Mouse (Mus musculus) embryonic fibroblast, embryonic 13.5 days (primary cell): ENCODE results near the gene Tbc1d14. TPM values are rescaled to one million over a fixed set of nuclear protein-coding genes. Genes with fewer than 3 reads are reported as not detected.

Source experiments
- H3K27ac ChIP-seq: 2 replicates; pipeline ENCODE4 v1.5.1; 2012; ENCODE audit warnings: low read length, control low read depth, inconsistent platforms; ENCODE audit not compliant: insufficient read depth
- H3K4me1 ChIP-seq: 2 replicates; pipeline ENCODE4 v1.6.1; 2011; ENCODE audit warnings: low read length; ENCODE audit not compliant: control insufficient read depth, insufficient read depth
- H3K4me3 ChIP-seq: 2 replicates; pipeline ENCODE4 v1.5.1; 2011; ENCODE audit warnings: mild to moderate bottlenecking, control low read depth, low read length; ENCODE audit not compliant: insufficient read depth
- CTCF ChIP-seq: IDR thresholded peaks from 2 replicates; pipeline ENCODE4 v1.5.1; 2011; ENCODE audit warnings: mild to moderate bottlenecking, control low read depth, low read length, moderate library complexity, borderline replicate concordance; ENCODE audit not compliant: insufficient read depth
- POLR2A ChIP-seq: IDR thresholded peaks from 2 replicates; pipeline ENCODE4 v1.6.1; 2011; ENCODE audit warnings: low read depth, mild to moderate bottlenecking, control low read depth, low read length, moderate library complexity
- polyA plus RNA-seq: library from polyadenylated mRNA; stranded (reverse); fragments of >200 nt; gene quantifications from 2 replicates; pipeline ENCODE4 v1.2.4, GENCODE M21; 2011; ENCODE audit warnings: low read depth; ENCODE audit not compliant: missing spikeins, insufficient read length

Tbc1d14 gene
- polyA plus RNA-seq, 1 experiment = 26.1 TPM

- no peaks in the 10 kb centered on the region for H3K4me1 ChIP-seq
- no peak overlapping the region for H3K27ac ChIP-seq
- no peak overlapping the region for H3K4me3 ChIP-seq
- TF ChIP-seq POLR2A (no peak), CTCF (no peak)
Measured at GRCm38 (mm10) chr5:36440741-36441140, 152.3 kb downstream of the Tbc1d14 start.

Other genes starting within 250 kb of the Tbc1d14 start
- 57.1 and 67.1 TPM in 2 replicates for gene Sorcs2, start 195.1 kb downstream of the Tbc1d14 start, polyA plus RNA-seq
- 21.5 and 25.0 TPM in 2 replicates for gene Grpel1, start 128.3 kb downstream of the Tbc1d14 start, polyA plus RNA-seq
- 15.4 and 17.0 TPM in 2 replicates for gene Tada2b, start 109.0 kb downstream of the Tbc1d14 start, polyA plus RNA-seq
- 0.25 and 0.27 TPM in 2 replicates for gene Ccdc96, start 108.7 kb downstream of the Tbc1d14 start, polyA plus RNA-seq
- gene D5Ertd579e, start 102.7 kb upstream of the Tbc1d14 start, polyA plus RNA-seq = 56.7 and 56.9 TPM in 2 replicates
- gene Bloc1s4, start 155.4 kb upstream of the Tbc1d14 start, polyA plus RNA-seq = 9.3 and 11.4 TPM in 2 replicates
- gene Mrfap1, start 203.5 kb upstream of the Tbc1d14 start, polyA plus RNA-seq = 316 and 394 TPM in 2 replicates
- gene Man2b2, start 237.4 kb upstream of the Tbc1d14 start, polyA plus RNA-seq = 49.5 and 52.8 TPM in 2 replicates